Comparison of ENCODE assay signal across 11 mouse cellular contexts in genomic region chr11:68600551-68601021, GRCm38 (mm10). TPM values are rescaled to one million over a fixed set of nuclear protein-coding genes. Genes with fewer than 3 reads are reported as not detected.
DNase-seq lines count a peak whose midpoint lies in the region; ATAC-seq lines count a peak whose summit lies in the region.
"Had no signal": no experiment of that assay in that cellular context is flagged by ENCODE, and none has a peak within 500 bp of the region (broad histone marks: within the 10 kb centered on the region; RNA-seq: fewer than 3 reads in every experiment).

No protein-coding gene starts in this region.

- no peak overlapping the region for H3K4me2 ChIP-seq in intestine, embryonic 15.5 days (replicated peaks)

- no peaks in the 10 kb centered on the region for H3K9me3 ChIP-seq in intestine, embryonic 15.5 days

- DNase-seq in embryo, embryonic 9.5 days (ENCODE audit: extremely low spot score), result peak; percentile 41
- no peak for DNase-seq in embryo, embryonic 11 days
- peak; percentile 26 to 36 for DNase-seq in left cerebral cortex, adult 18-20 months (ENCODE audit: low spot score in 2 of 2)
- DNase-seq in left cerebral cortex, postnatal 4 days, result no peak
- peak; percentile 75 for DNase-seq in lung, postnatal 36 days
- DNase-seq in layer of hippocampus, adult 18-20 months (ENCODE audit: low spot score in 2 of 2), result no peak
- no peak for DNase-seq in layer of hippocampus, adult 8-10 months (ENCODE audit: low spot score in 2 of 2)
- DNase-seq: gastrocnemius, postnatal 10 days had no signal

- no peak overlapping the region for H3K4me3 ChIP-seq in intestine, embryonic 15.5 days (replicated peaks)

- ATAC-seq in intestine, embryonic 15.5 days, result peak; percentile 73

- 26% methylated on average over 6 of the region's 6 CpGs for WGBS in intestine, embryonic 15.5 days

- peak overlapping the region; percentile 81 for H3K27ac ChIP-seq in intestine, embryonic 15.5 days

- intact Hi-C loops in left cerebral cortex, postnatal 4 days (cut with DNase I), result no loop called here

- H3K36me3 ChIP-seq in intestine, embryonic 15.5 days, result no peaks in the 10 kb centered on the region

- H3K27me3 ChIP-seq in intestine, embryonic 15.5 days (replicated peaks), result no peaks in the 10 kb centered on the region

- H3K4me1 ChIP-seq in intestine, embryonic 15.5 days (replicated peaks), result peaks cover 26% of the 10 kb centered on the region

- no peak overlapping the region for H3K9ac ChIP-seq in intestine, embryonic 15.5 days

RNA-seq across cellular contexts. Expression of gene Ccdc42, which starts 13.8 kb away (rescaled TPM):
- total RNA-seq in left cerebral cortex, adult 18-20 months (2021), result 1 to 10 TPM in 1 of 2 experiments, under 1 TPM in 1; 0.60 to 1.8 TPM
- under 1 TPM in 1 of 2 experiments, not detected in 1; 0.52 TPM for total RNA-seq in left cerebral cortex, postnatal 4 days (2021)
- 0.21 and 0.25 TPM in 2 replicates for polyA plus RNA-seq in intestine, embryonic 15.5 days (2015; fragmentation: Nextera tagmentation; extraction: Ambion mirVana)
- 1 to 10 TPM; 1.2 to 2.5 TPM for total RNA-seq in layer of hippocampus, adult 18-20 months (2021)
- 1 to 10 TPM; 1.8 to 2.5 (median 2.0) TPM for total RNA-seq in layer of hippocampus, adult 8-10 months (2022)
- polyA plus RNA-seq: neural tube, embryonic 14.5 days had no signal

RNA-seq across cellular contexts. Expression of gene Mfsd6l, which starts 44.6 kb away (rescaled TPM):
- not detected for total RNA-seq in left cerebral cortex, adult 18-20 months (2021)
- total RNA-seq in left cerebral cortex, postnatal 4 days (2021), result under 1 TPM in 1 of 2 experiments, not detected in 1; 0.16 TPM
- 4.3 and 4.7 TPM in 2 replicates for polyA plus RNA-seq in intestine, embryonic 15.5 days (2015; fragmentation: Nextera tagmentation; extraction: Ambion mirVana)
- not detected for total RNA-seq in layer of hippocampus, adult 18-20 months (2021)
- total RNA-seq in layer of hippocampus, adult 8-10 months (2022), result not detected
- total RNA-seq: left cerebral cortex, postnatal 25 days had no signal
- polyA plus RNA-seq: neural tube, embryonic 14.5 days had no signal

Comparison
In these comparisons a context has a peak if more than half of its experiments do, and no peak if none do; other contexts are left out.
1. DNase-seq: peak in embryo, embryonic 9.5 days (single experiment), left cerebral cortex, adult 18-20 months (2 of 2) and lung, postnatal 36 days (single experiment); none in embryo, embryonic 11 days (single experiment), left cerebral cortex, postnatal 4 days (single experiment), layer of hippocampus, adult 18-20 months (0 of 2) and layer of hippocampus, adult 8-10 months (0 of 2).